Mouse (Mus musculus) limb, embryonic 11.5 days (tissue): Measurements from ENCODE around the gene Fkbp10. TPM values are rescaled to one million over a fixed set of nuclear protein-coding genes. Genes with fewer than 3 reads are reported as not detected.
A peak's percentile ranks its signal among the peaks of the same experiment; 100 is the strongest.

Source experiments
- ATAC-seq: fragments of 200-750 bp; cut with Nextera tagmentation; 2 replicates; pipeline ENCODE4 v1.8.0; 2017; ENCODE audit warnings: low read depth; ENCODE audit not compliant: insufficient number of reproducible peaks, low FRiP score, low TSS enrichment
- DNase-seq: peaks from one replicate; pipeline ENCODE4 v3.0.0-alpha.2; 2015; ENCODE audit warnings: low spot score
- H3K27ac ChIP-seq: fragments of 300-500 bp; sonication (generic); replicated peaks from 2 replicates; pipeline ENCODE4 v1.5.1; 2014; ENCODE audit warnings: low read depth, mild to moderate bottlenecking, low read length
- H3K27me3 ChIP-seq: fragments of 300-500 bp; sonication (generic); 2 replicates; pipeline ENCODE4 v1.6.1; 2014; ENCODE audit warnings: mild to moderate bottlenecking, low read length, mixed read lengths; ENCODE audit not compliant: control insufficient read depth, insufficient read depth
- H3K36me3 ChIP-seq: fragments of 300-500 bp; sonication (generic); 2 replicates; pipeline ENCODE4 v1.6.1; 2014; ENCODE audit warnings: mild to moderate bottlenecking, low read length, moderate library complexity, mixed read lengths; ENCODE audit not compliant: control insufficient read depth, insufficient read depth
- H3K4me1 ChIP-seq: fragments of 300-500 bp; sonication (generic); 2 replicates; pipeline ENCODE4 v1.6.1; 2014; ENCODE audit warnings: low read length, mixed read lengths; ENCODE audit not compliant: control insufficient read depth, insufficient read depth
- H3K4me2 ChIP-seq: fragments of 300-500 bp; sonication (generic); 2 replicates; pipeline ENCODE4 v1.6.1; 2014; ENCODE audit warnings: low read depth, mild to moderate bottlenecking, moderate library complexity; ENCODE audit not compliant: severe bottlenecking
- H3K4me3 ChIP-seq: fragments of 300-500 bp; sonication (generic); 2 replicates; pipeline ENCODE4 v1.5.1; 2014; ENCODE audit warnings: low read depth, low read length
- H3K9ac ChIP-seq: fragments of 300-500 bp; sonication (generic); 2 replicates; pipeline ENCODE4 v1.6.1; 2014; ENCODE audit warnings: mild to moderate bottlenecking, low read length
- H3K9me3 ChIP-seq: fragments of 300-500 bp; sonication (generic); 2 replicates; pipeline ENCODE4 v1.6.1; 2016; ENCODE audit warnings: low read length; ENCODE audit not compliant: control insufficient read depth
- WGBS: fragments of 180-500 bp; shearing (Covaris S2); extraction: QIAGEN DNeasy Blood & Tissue Kit; methylation state at CpG from one replicate; pipeline ENCODE4 v1.1.7; 2014; 5-methylcytosine and 5-hydroxymethylcytosine counted together
- polyA plus RNA-seq: library from polyadenylated mRNA; unstranded; fragments of >200 nt; fragmentation: Nextera tagmentation; extraction: Ambion mirVana; gene quantifications from 2 replicates; pipeline ENCODE4 v1.2.1, GENCODE M21; 2014

The Fkbp10 gene
- polyA plus RNA-seq, 1 experiment from 2014 or later: 81.3 TPM

DNA sequence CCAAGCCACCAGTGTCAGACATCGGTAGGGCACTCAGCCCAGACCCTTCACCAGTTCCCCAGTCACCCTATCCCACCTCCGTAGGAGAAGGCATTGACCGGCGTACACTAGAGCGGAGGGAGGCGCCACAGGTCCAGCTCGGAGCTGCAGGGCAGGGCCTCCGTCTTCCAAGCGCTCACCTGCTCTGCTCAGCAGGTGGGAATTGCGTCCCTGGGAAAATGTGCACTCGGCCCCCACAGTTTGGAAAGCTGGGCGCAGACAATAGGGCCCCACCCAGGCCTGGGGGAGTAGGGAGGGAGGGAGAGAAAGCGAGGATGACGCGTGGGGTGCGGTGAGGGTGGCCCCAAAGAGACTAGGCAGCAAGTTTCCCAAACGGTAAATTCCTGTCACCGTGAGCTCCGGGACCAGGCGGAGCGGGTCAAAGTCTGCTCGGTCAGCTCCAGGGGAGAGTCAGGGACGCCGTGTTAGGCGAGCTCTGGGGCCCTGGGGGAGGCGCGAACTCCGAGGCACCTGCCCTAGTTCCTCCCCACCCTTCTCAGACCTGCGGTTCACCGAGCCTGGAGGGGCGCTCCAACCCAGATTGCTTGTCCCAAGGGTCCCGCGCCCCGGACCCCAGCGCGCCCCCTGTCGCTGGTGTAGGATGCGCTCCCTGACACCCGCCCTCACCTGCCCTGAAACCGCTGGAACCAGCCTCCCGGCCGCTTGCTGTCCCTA, 18.5 kb upstream of the Fkbp10 start:
- peak; percentile 50; the same call in 1 of the 2 replicates for ATAC-seq
- Histone ChIP-seq H3K9me3 (no peaks in the 10 kb centered on the region), H3K27me3 (no peaks in the 10 kb centered on the region), H3K4me3 (peak overlapping the region; percentile 48), H3K4me2 (peak overlapping the region; percentile 64), H3K9ac (peak overlapping the region; percentile 64), H3K27ac (no peak overlapping the region), H3K36me3 (no peaks in the 10 kb centered on the region), H3K4me1 (peaks cover 5% of the 10 kb centered on the region; the same call in 1 of the 2 replicates)
- peak; percentile 47 for DNase-seq
- WGBS: 4% methylated on average over 42 of the region's 42 CpGs

GRCm38 (mm10) chr11:100397600-100398389, 17.7 kb upstream of the Fkbp10 start, which contains the start of gene Jup:
Gene Jup (minus strand): TSS chr11:100397763.
- no peaks in the 10 kb centered on the region for H3K9me3 ChIP-seq
- WGBS: 2% methylated on average over 36 of the region's 37 CpGs
- DNase-seq: peak; percentile 99
- H3K9ac ChIP-seq: peak within 1 kb of the TSS; percentile 64
- no peak within 1 kb of the TSS for H3K27ac ChIP-seq
- no peaks in the 10 kb centered on the region for H3K27me3 ChIP-seq
- no peaks in the 10 kb centered on the region for H3K36me3 ChIP-seq
- ATAC-seq: peak; percentile 97
- peaks cover 5% of the 10 kb centered on the region; the same call in 1 of the 2 replicates for H3K4me1 ChIP-seq
- H3K4me3 ChIP-seq: peak within 1 kb of the TSS; percentile 48
- H3K4me2 ChIP-seq: peak within 1 kb of the TSS; percentile 64

- no peak overlapping the region for H3K9ac ChIP-seq
- DNase-seq (no peak), ATAC-seq (no peak)
- no peak overlapping the region for H3K4me3 ChIP-seq
- 92% methylated on average over 7 of the region's 7 CpGs for WGBS
- H3K9me3 ChIP-seq: no peaks in the 10 kb centered on the region
- H3K4me2 ChIP-seq: no peak overlapping the region
- no peaks in the 10 kb centered on the region for H3K36me3 ChIP-seq
- no peaks in the 10 kb centered on the region for H3K27me3 ChIP-seq
- H3K27ac ChIP-seq: no peak overlapping the region
- H3K4me1 ChIP-seq: peaks cover 5% of the 10 kb centered on the region; the same call in 1 of the 2 replicates
Measured at GRCm38 (mm10) chr11:100398517-100398916, 17.0 kb upstream of the Fkbp10 start.

DNA sequence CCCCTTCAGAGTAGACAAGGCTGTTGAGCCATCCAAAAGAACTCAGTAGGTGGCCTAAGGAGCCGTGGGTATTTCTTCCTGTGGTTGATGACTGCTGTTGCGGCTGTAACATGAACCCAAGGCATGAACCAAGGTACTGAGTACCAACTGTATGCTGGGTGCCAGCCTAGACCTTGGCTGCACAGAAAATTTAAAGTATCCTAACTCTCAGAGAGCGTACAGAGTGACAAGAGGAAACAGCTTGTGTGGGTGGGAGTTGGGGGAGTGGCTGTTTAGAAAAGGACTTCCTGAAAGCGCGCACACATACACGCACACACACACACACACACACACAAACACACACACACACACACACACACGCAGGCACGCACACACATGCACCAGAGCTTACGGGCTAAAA, 16.2 kb upstream of the Fkbp10 start:
- WGBS: 81% methylated on average over 9 of the region's 9 CpGs
- no peak overlapping the region for H3K4me2 ChIP-seq
- no peaks in the 10 kb centered on the region for H3K27me3 ChIP-seq
- H3K4me1 ChIP-seq: peaks cover 5% of the 10 kb centered on the region; the same call in 1 of the 2 replicates
- no peak overlapping the region for H3K4me3 ChIP-seq
- H3K36me3 ChIP-seq: no peaks in the 10 kb centered on the region
- no peak overlapping the region for H3K9ac ChIP-seq
- ATAC-seq: no peak
- no peak for DNase-seq
- H3K27ac ChIP-seq: no peak overlapping the region
- no peaks in the 10 kb centered on the region for H3K9me3 ChIP-seq

DNA sequence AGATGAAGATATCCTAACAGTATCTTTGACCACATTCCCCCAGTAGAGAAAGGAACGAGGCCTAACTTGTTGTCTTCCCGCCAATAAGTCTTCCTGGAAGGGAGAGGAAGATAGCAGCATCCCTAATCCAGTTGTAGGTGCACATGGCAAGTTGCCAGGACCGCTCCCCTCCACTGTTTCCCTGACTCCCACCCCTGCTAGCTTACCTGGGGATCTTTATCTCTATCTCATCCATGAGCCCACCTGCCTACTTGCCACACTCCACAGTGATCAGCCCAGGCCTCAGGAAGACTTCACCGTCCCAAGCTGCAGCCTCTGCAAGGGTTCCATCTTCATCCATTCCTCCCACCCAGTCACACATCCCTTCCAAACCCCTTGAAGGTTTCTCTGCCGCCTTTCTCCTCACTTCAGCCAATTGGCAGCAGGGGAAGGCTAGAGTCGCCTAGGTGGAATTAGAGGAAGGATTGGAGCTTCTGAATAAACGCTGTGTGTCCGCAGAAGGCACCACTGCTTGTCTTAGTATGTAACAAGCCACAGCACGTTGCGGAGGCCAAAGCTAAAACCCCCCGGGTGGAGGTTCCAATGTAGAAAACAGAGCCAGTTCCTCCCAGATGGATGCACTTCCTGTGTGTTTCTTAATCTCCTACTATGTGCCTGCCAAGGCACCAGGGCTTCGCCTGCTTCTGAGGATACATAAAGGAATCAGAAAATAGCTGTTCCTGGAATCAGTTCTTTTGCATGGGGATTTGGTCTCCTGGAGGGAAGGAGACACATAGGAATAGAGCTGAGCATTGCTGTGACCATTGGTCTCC, 15.6 kb upstream of the Fkbp10 start:
- no peaks in the 10 kb centered on the region for H3K36me3 ChIP-seq
- H3K9me3 ChIP-seq: no peaks in the 10 kb centered on the region
- 75% methylated on average over 12 of the region's 12 CpGs for WGBS
- peaks cover 5% of the 10 kb centered on the region; the same call in 1 of the 2 replicates for H3K4me1 ChIP-seq
- no peak overlapping the region for H3K4me3 ChIP-seq
- no peak overlapping the region for H3K27ac ChIP-seq
- DNase-seq: no peak
- H3K9ac ChIP-seq: no peak overlapping the region
- H3K4me2 ChIP-seq: no peak overlapping the region
- H3K27me3 ChIP-seq: no peaks in the 10 kb centered on the region
- ATAC-seq: no peak

GRCm38 (mm10) chr11:100400842-100401241, 14.7 kb upstream of the Fkbp10 start:
- H3K4me3 ChIP-seq: no peak overlapping the region
- H3K27me3 ChIP-seq: no peaks in the 10 kb centered on the region
- WGBS: 60% methylated on average over 6 of the region's 6 CpGs
- no peaks in the 10 kb centered on the region for H3K36me3 ChIP-seq
- H3K4me2 ChIP-seq: no peak overlapping the region
- H3K9ac ChIP-seq: no peak overlapping the region
- H3K9me3 ChIP-seq: no peaks in the 10 kb centered on the region
- no peak for DNase-seq
- H3K27ac ChIP-seq: no peak overlapping the region
- no peak for ATAC-seq
- H3K4me1 ChIP-seq: no peaks in the 10 kb centered on the region

- H3K4me3 ChIP-seq: no peak overlapping the region
- H3K9ac ChIP-seq: no peak overlapping the region
Measured at GRCm38 (mm10) chr11:100402240-100402639, 13.3 kb upstream of the Fkbp10 start.

GRCm38 (mm10) chr11:100402682-100403081, 12.8 kb upstream of the Fkbp10 start:
- no peaks in the 10 kb centered on the region for H3K9me3 ChIP-seq
- no peak overlapping the region for H3K27ac ChIP-seq
- H3K36me3 ChIP-seq: no peaks in the 10 kb centered on the region
- H3K4me3 ChIP-seq: no peak overlapping the region
- no peaks in the 10 kb centered on the region for H3K27me3 ChIP-seq
- no peaks in the 10 kb centered on the region for H3K4me1 ChIP-seq
- H3K9ac ChIP-seq: no peak overlapping the region
- no peak for ATAC-seq
- no peak overlapping the region for H3K4me2 ChIP-seq
- no peak for DNase-seq
- WGBS: 60% methylated on average over 2 of the region's 2 CpGs

More at GRCm38 (mm10) chr11:100402240-100402639, 13.3 kb upstream of the Fkbp10 start:
- DNase-seq: no peak
- Histone ChIP-seq H3K9me3 (no peaks in the 10 kb centered on the region), H3K36me3 (no peaks in the 10 kb centered on the region), H3K4me1 (no peaks in the 10 kb centered on the region), H3K4me2 (no peak overlapping the region), H3K27me3 (no peaks in the 10 kb centered on the region), H3K27ac (no peak overlapping the region)
- 24% methylated on average over 6 of the region's 6 CpGs for WGBS
- ATAC-seq: no peak
